Mouse (Mus musculus): ENCODE measurements around the gene Shisa7. TPM values are rescaled to one million over a fixed set of nuclear protein-coding genes. Genes with fewer than 3 reads are reported as not detected.

The Shisa7 gene
- polyA plus RNA-seq, 1 experiment from 2014 or later: 1.0 TPM

DNA sequence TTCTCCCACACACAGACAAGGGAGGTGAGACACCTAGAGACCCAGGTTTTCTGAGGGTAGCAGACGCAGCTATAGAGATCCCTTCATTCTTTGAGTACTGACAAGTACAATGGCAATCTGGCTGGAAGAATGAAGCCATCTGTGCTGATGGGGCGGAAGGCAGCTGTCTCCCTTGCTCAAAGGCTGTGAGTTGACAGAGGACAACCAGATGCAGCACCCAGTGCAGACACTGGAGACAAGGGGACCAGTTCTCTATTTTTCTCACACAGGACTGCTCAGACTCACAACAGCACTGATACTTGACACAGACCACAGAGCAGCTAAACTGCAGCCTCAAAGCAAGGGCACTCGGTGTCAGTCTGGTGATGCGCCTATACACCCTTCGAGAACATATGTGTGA lies 2.4 kb downstream of the Shisa7 start:
- Histone ChIP-seq H3K4me3 (ENCODE audit: low read depth, low read length) (no peak overlapping the region), H3K4me1 (ENCODE audit: control insufficient read depth, insufficient read depth, low read length) (peaks cover 22% of the 10 kb centered on the region), H3K9ac (replicated peaks; ENCODE audit: low read depth, low read length) (no peak overlapping the region), H3K27me3 (ENCODE audit: control insufficient read depth, insufficient read depth, low read length) (peaks cover 23% of the 10 kb centered on the region), H3K9me3 (ENCODE audit: control insufficient read depth, low read depth, low read length) (0 out of 2 replicates have a peak, but pooled peaks cover 2% of the 10 kb centered on the region), H3K27ac (ENCODE audit: low read length) (no peak overlapping the region), H3K4me2 (replicated peaks; ENCODE audit: low read depth, low read length) (0 out of 2 replicates have a peak overlapping the region, but pooled peaks have one; percentile 32), H3K36me3 (ENCODE audit: control insufficient read depth, insufficient read depth, low read length) (no peaks in the 10 kb centered on the region)
- WGBS: 46% methylated on average over 5 of the region's 5 CpGs
- ATAC-seq (ENCODE audit: insufficient number of reproducible peaks, insufficient read depth, low FRiP score, low read depth): no peak

DNA sequence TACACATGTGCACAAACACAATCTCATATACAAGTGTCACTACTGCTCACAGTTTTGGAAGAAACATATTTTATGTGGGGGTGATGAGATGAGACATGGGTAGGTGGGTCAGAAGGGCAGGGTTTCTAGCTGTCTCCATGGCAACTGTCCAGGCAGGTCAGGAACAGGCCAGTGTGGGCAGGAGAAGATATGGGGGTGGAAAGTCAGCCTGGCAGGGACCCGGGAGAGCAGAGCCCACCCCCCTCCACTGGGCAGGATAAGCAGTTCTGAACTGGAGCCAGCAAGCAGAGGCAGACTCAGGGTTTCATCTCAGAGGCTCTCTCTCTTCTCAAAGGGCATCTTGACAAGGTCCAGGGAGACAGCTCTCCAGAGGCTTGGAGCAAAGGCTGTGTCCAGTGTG lies 6.9 kb downstream of the Shisa7 start:
- no peak for ATAC-seq (ENCODE audit: insufficient number of reproducible peaks, insufficient read depth, low FRiP score, low read depth)
- no peaks in the 10 kb centered on the region for H3K36me3 ChIP-seq (ENCODE audit: control insufficient read depth, insufficient read depth, low read length)
- H3K9me3 ChIP-seq (ENCODE audit: control insufficient read depth, low read depth, low read length): 0 out of 2 replicates have a peak, but pooled peaks cover 3% of the 10 kb centered on the region
- no peak overlapping the region for H3K4me3 ChIP-seq (ENCODE audit: low read depth, low read length)
- no peak overlapping the region for H3K27ac ChIP-seq (ENCODE audit: low read length)
- H3K27me3 ChIP-seq (ENCODE audit: control insufficient read depth, insufficient read depth, low read length): peaks cover 29% of the 10 kb centered on the region; the same call in 1 of the 2 replicates
- no peak overlapping the region for H3K4me2 ChIP-seq (replicated peaks; ENCODE audit: low read depth, low read length)
- no peak overlapping the region for H3K9ac ChIP-seq (replicated peaks; ENCODE audit: low read depth, low read length)
- peaks cover 6% of the 10 kb centered on the region; the same call in 1 of the 2 replicates for H3K4me1 ChIP-seq (ENCODE audit: control insufficient read depth, insufficient read depth, low read length)
- WGBS: 6% methylated on average over 1 of the region's 1 CpGs

DNA sequence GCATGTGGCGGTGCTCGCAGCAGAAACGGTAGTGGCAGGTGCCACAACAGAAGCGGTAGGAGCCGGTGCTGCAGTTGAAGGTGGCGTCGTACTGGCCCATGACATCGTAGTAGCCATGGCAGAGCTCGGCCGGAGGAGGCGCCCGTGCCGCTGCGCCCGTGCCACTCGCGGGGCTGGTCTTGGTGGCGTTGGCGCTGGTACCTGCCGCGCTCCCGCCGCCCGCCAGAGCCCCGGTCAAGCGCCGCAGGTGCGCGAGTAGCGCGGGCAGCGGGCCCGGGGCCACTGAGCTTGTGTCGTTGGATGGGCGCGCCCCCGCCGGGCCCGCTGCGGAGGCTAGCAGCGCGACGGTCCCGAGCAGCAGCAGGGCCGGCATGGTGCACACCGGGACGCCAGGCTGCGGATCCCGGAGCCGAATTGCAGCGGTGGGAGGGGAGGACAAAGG lies 8.1 kb downstream of the Shisa7 start:
- Histone ChIP-seq H3K4me3 (ENCODE audit: low read depth, low read length) (peak overlapping the region; percentile 41), H3K27me3 (ENCODE audit: control insufficient read depth, insufficient read depth, low read length) (peaks cover 20% of the 10 kb centered on the region; the same call in 1 of the 2 replicates), H3K9ac (replicated peaks; ENCODE audit: low read depth, low read length) (peak overlapping the region; percentile 42; the same call in 1 of the 2 replicates), H3K36me3 (ENCODE audit: control insufficient read depth, insufficient read depth, low read length) (no peaks in the 10 kb centered on the region), H3K4me2 (replicated peaks; ENCODE audit: low read depth, low read length) (peak overlapping the region; percentile 80), H3K4me1 (ENCODE audit: control insufficient read depth, insufficient read depth, low read length) (0 out of 2 replicates have a peak, but pooled peaks cover 3% of the 10 kb centered on the region), H3K9me3 (ENCODE audit: control insufficient read depth, low read depth, low read length) (0 out of 2 replicates have a peak, but pooled peaks cover 3% of the 10 kb centered on the region), H3K27ac (ENCODE audit: low read length) (no peak overlapping the region)
- peak; percentile 74 for ATAC-seq (ENCODE audit: insufficient number of reproducible peaks, insufficient read depth, low FRiP score, low read depth)
- under 1% methylated on average over 51 of the region's 51 CpGs for WGBS

DNA sequence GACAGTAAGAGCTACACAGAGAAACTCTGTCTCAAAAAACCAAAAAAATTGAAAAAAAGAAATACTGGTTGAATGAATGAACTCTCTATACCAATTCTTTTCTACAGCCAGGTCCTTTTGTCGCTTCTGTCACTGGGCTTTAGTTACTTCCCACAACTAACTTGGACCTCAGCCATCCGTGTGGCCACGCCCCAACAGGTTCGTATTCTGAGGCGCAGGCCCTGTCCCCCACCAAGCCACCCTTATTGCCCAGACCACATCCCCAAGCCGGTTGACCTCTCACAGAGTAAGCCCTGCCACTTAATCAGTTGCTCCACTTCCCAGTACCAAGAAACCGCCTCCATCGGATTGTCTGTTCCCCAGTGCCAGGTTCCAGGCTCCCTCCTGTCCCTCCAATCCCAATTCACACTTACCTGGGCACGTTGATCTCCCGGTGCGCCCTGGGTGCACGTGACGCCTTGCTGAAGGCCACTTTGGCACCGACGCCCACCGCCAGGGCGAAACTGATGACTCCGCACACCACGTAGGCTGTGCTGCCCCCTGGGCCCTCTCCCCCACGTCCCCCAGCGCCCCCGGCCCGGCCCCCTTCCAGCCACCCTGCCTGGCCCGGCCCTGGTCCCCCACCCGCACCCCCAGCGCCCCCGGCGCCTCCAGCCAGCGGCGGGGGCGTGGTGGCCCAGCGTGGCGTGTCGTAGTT lies 8.7 kb downstream of the Shisa7 start:
- WGBS: 7% methylated on average over 32 of the region's 34 CpGs
- peak overlapping the region; percentile 41 for H3K4me3 ChIP-seq (ENCODE audit: low read depth, low read length)
- ATAC-seq (ENCODE audit: insufficient number of reproducible peaks, insufficient read depth, low FRiP score, low read depth): peak; percentile 39; the same call in 1 of the 2 replicates
- H3K4me2 ChIP-seq (replicated peaks; ENCODE audit: low read depth, low read length): peak overlapping the region; percentile 80
- 0 out of 2 replicates have a peak, but pooled peaks cover 3% of the 10 kb centered on the region for H3K4me1 ChIP-seq (ENCODE audit: control insufficient read depth, insufficient read depth, low read length)
- H3K36me3 ChIP-seq (ENCODE audit: control insufficient read depth, insufficient read depth, low read length): no peaks in the 10 kb centered on the region
- H3K27me3 ChIP-seq (ENCODE audit: control insufficient read depth, insufficient read depth, low read length): peaks cover 20% of the 10 kb centered on the region; the same call in 1 of the 2 replicates
- 0 out of 2 replicates have a peak, but pooled peaks cover 3% of the 10 kb centered on the region for H3K9me3 ChIP-seq (ENCODE audit: control insufficient read depth, low read depth, low read length)
- H3K9ac ChIP-seq (replicated peaks; ENCODE audit: low read depth, low read length): peak overlapping the region; percentile 42; the same call in 1 of the 2 replicates
- H3K27ac ChIP-seq (ENCODE audit: low read length): no peak overlapping the region

DNA sequence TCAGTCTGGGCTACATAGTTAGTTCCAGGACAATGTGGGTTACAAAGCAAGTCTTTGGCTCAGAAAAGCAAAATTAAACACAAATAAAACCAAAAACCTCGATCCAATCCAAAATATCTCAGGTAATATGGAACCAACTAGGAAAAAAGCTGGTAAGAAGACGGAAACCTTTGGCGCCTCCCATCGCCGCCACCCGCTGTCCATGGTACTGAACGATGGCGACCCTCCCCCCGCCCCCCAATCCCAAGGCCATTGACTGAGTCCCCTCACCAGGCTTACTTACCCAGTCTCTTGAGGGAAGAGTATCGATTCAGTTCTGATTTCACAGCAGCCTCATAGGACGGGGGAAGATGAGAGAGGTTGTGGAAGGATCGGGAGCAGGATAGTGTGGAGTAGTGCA lies 14.0 kb downstream of the Shisa7 start:
- no peak for ATAC-seq (ENCODE audit: insufficient number of reproducible peaks, insufficient read depth, low FRiP score, low read depth)
- no peak overlapping the region for H3K9ac ChIP-seq (replicated peaks; ENCODE audit: low read depth, low read length)
- 5% methylated on average over 12 of the region's 12 CpGs for WGBS

DNA sequence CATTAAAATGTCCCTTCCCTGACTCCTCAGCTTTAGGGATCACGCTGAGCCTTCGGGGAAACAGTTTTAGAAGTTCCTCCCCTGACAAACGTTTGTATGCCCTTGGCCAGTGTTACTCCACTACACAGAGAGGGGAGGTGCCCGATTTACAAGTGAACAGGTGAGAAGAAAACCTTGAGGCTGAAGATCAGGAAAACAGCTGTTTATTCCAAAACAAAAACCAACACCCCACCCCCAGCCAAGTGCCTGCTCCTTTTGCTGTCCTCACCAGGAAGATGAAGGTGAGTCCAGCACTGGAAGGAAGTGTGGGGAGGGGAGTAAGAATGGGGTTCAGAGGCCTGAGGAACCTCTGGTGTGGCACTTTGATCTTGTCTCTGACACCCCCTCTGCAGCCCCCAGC lies 19.1 kb downstream of the Shisa7 start:
- no peak overlapping the region for H3K27ac ChIP-seq (ENCODE audit: low read length)
- H3K9ac ChIP-seq (replicated peaks; ENCODE audit: low read depth, low read length): no peak overlapping the region
- WGBS: 47% methylated on average over 4 of the region's 4 CpGs
- H3K27me3 ChIP-seq (ENCODE audit: control insufficient read depth, insufficient read depth, low read length): no peaks in the 10 kb centered on the region
- H3K4me3 ChIP-seq (ENCODE audit: low read depth, low read length): no peak overlapping the region
- ATAC-seq (ENCODE audit: insufficient number of reproducible peaks, insufficient read depth, low FRiP score, low read depth): no peak
- H3K36me3 ChIP-seq (ENCODE audit: control insufficient read depth, insufficient read depth, low read length): no peaks in the 10 kb centered on the region
- no peaks in the 10 kb centered on the region for H3K4me1 ChIP-seq (ENCODE audit: control insufficient read depth, insufficient read depth, low read length)
- no peaks in the 10 kb centered on the region for H3K9me3 ChIP-seq (ENCODE audit: control insufficient read depth, low read depth, low read length)
- H3K4me2 ChIP-seq (replicated peaks; ENCODE audit: low read depth, low read length): no peak overlapping the region

More for the DNA sequence above, 14.0 kb downstream of the Shisa7 start:
- peaks cover 9% of the 10 kb centered on the region; the same call in 1 of the 2 replicates for H3K27me3 ChIP-seq (ENCODE audit: control insufficient read depth, insufficient read depth, low read length)
- H3K4me3 ChIP-seq (ENCODE audit: low read depth, low read length): no peak overlapping the region
- no peaks in the 10 kb centered on the region for H3K9me3 ChIP-seq (ENCODE audit: control insufficient read depth, low read depth, low read length)
- H3K4me1 ChIP-seq (ENCODE audit: control insufficient read depth, insufficient read depth, low read length): no peaks in the 10 kb centered on the region
- H3K36me3 ChIP-seq (ENCODE audit: control insufficient read depth, insufficient read depth, low read length): no peaks in the 10 kb centered on the region
- no peak overlapping the region for H3K4me2 ChIP-seq (replicated peaks; ENCODE audit: low read depth, low read length)
- H3K27ac ChIP-seq (ENCODE audit: low read length): no peak overlapping the region

DNA sequence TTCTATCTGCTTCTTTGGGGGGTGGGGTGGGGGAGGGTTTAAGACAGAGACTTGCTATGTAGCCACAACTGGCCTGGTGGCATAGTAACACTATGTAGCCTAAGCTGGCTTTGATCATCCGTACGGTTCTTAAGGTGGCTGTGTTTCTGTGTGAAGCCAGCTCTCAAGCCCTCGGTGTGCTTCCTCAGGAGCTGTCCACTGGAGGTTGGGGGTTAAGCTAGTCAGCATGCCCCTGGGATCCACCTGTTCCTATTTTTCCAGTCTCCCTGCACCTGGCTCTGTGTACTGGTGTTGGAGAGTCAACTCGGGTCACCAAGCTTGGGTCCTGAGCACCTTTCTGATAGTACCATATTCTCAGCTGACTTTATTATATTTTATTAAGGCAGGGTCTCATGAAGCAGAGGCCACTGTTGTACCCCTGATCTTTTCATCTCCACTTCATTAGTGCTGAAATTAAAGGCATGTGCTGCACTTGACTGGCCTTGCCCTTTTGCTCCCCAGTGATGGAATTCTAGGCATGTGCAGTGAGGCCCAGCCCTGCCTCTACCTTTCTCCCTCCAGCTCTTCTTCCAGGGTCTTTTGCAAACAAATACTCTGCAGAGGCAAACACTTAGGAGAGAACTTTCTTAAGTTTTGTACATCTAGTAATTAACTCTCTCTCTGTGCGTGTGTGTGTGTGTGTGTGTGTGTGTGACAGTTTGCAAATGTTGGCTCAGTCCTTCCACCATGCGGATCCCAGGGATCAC lies 22.2 kb downstream of the Shisa7 start:
- Histone ChIP-seq H3K27ac (ENCODE audit: low read length) (no peak overlapping the region), H3K4me2 (replicated peaks; ENCODE audit: low read depth, low read length) (no peak overlapping the region), H3K9ac (replicated peaks; ENCODE audit: low read depth, low read length) (no peak overlapping the region), H3K4me3 (ENCODE audit: low read depth, low read length) (no peak overlapping the region), H3K27me3 (ENCODE audit: control insufficient read depth, insufficient read depth, low read length) (no peaks in the 10 kb centered on the region), H3K9me3 (ENCODE audit: control insufficient read depth, low read depth, low read length) (no peaks in the 10 kb centered on the region), H3K36me3 (ENCODE audit: control insufficient read depth, insufficient read depth, low read length) (no peaks in the 10 kb centered on the region), H3K4me1 (ENCODE audit: control insufficient read depth, insufficient read depth, low read length) (no peaks in the 10 kb centered on the region)
- ATAC-seq (ENCODE audit: insufficient number of reproducible peaks, insufficient read depth, low FRiP score, low read depth): no peak; the same call in 1 of the 2 replicates
- 49% methylated on average over 6 of the region's 6 CpGs for WGBS

DNA sequence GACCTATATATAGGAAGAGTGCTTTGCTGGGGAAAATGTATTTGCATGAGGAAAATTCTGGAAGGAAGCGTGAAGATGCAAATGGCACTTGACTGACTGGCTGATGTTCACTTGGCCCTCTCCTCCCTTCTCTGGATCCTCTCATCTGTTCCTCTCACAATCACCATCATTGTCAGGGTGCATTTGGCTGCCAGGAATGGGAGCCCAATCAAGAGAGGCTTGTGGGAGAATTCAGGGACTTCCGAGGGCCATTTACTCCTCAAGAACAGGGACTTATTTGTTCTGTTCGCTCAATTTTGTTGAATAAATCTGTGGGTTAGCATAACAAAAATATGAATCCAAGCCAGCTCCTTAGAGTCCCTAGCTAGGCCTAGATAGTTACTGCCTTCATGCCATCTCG lies 22.8 kb downstream of the Shisa7 start:
- Histone ChIP-seq H3K4me1 (ENCODE audit: control insufficient read depth, insufficient read depth, low read length) (no peaks in the 10 kb centered on the region), H3K4me3 (ENCODE audit: low read depth, low read length) (no peak overlapping the region), H3K9me3 (ENCODE audit: control insufficient read depth, low read depth, low read length) (no peaks in the 10 kb centered on the region), H3K36me3 (ENCODE audit: control insufficient read depth, insufficient read depth, low read length) (no peaks in the 10 kb centered on the region), H3K9ac (replicated peaks; ENCODE audit: low read depth, low read length) (no peak overlapping the region), H3K27ac (ENCODE audit: low read length) (no peak overlapping the region), H3K27me3 (ENCODE audit: control insufficient read depth, insufficient read depth, low read length) (no peaks in the 10 kb centered on the region), H3K4me2 (replicated peaks; ENCODE audit: low read depth, low read length) (no peak overlapping the region)
- 75% methylated on average over 4 of the region's 4 CpGs for WGBS
- no peak for ATAC-seq (ENCODE audit: insufficient number of reproducible peaks, insufficient read depth, low FRiP score, low read depth)
